In genomic region chr11:106122221-106122620, GRCm38 (mm10) we compare ENCODE assay signal across 13 mouse cellular contexts. TPM values are rescaled to one million over a fixed set of nuclear protein-coding genes. Genes with fewer than 3 reads are reported as not detected.
A peak's percentile ranks its signal among the peaks of the same experiment; 100 is the strongest.
DNase-seq lines count a peak whose midpoint lies in the region; ATAC-seq lines count a peak whose summit lies in the region.
"Had no signal": no experiment of that assay in that cellular context is flagged by ENCODE, and none has a peak within 500 bp of the region (broad histone marks: within the 10 kb centered on the region; RNA-seq: fewer than 3 reads in every experiment).

No protein-coding gene starts in this region.

- no peaks in the 10 kb centered on the region for H3K9me3 ChIP-seq in heart, embryonic 15.5 days (replicated peaks)
- no peaks in the 10 kb centered on the region for H3K9me3 ChIP-seq in neural tube, embryonic 13.5 days
- no peaks in the 10 kb centered on the region for H3K9me3 ChIP-seq in liver, embryonic 11.5 days (ENCODE audit: control insufficient read depth, low read length)

- H3K4me2 ChIP-seq in heart, embryonic 15.5 days, result no peak overlapping the region
- H3K4me2 ChIP-seq in neural tube, embryonic 13.5 days, result no peak overlapping the region
- H3K4me2 ChIP-seq in liver, embryonic 11.5 days, result no peak overlapping the region

- no peak for ATAC-seq in heart, embryonic 15.5 days (replicated peaks; ENCODE audit: insufficient number of reproducible peaks, insufficient read depth, low FRiP score, low read depth)
- no peak for ATAC-seq in neural tube, embryonic 13.5 days (ENCODE audit: low read depth)
- ATAC-seq in liver, embryonic 11.5 days (replicated peaks; ENCODE audit: low FRiP score), result no peak

- no peak overlapping the region for H3K9ac ChIP-seq in heart, embryonic 15.5 days
- H3K9ac ChIP-seq in neural tube, embryonic 13.5 days, result no peak overlapping the region
- H3K9ac ChIP-seq in liver, embryonic 11.5 days (ENCODE audit: low read depth, low read length), result no peak overlapping the region

- DNase-seq in heart, postnatal 36 days, result no peak
- DNase-seq in neural tube, embryonic 10.5 days (ENCODE audit: extremely low spot score, low spot score), result no peak
- DNase-seq in liver, embryonic 11.5 days (ENCODE audit: low spot score), result no peak
- DNase-seq in gastrocnemius, postnatal 10 days, result no peak
- DNase-seq in layer of hippocampus, adult 9-11 months, result no peak
- DNase-seq in thymus, postnatal 0 days (ENCODE audit: low spot score), result no peak
- DNase-seq: right cerebral cortex, adult 18-20 months had no signal

- WGBS in heart, embryonic 15.5 days, result 93% methylated on average over 5 of the region's 5 CpGs
- 95% methylated on average over 5 of the region's 5 CpGs for WGBS in neural tube, embryonic 13.5 days
- 80% methylated on average over 5 of the region's 5 CpGs for WGBS in liver, embryonic 11.5 days

- no peak overlapping the region for H3K4me3 ChIP-seq in heart, embryonic 15.5 days
- no peak overlapping the region for H3K4me3 ChIP-seq in neural tube, embryonic 13.5 days
- no peak overlapping the region for H3K4me3 ChIP-seq in liver, embryonic 11.5 days (ENCODE audit: low read depth, low read length)
- H3K4me3 ChIP-seq: myocyte had no signal

- intact Hi-C loops in heart, postnatal 36 days (cut with DNase I), result no loop called here

- no peaks in the 10 kb centered on the region for H3K27me3 ChIP-seq in heart, embryonic 15.5 days
- no peaks in the 10 kb centered on the region for H3K27me3 ChIP-seq in neural tube, embryonic 13.5 days
- no peaks in the 10 kb centered on the region for H3K27me3 ChIP-seq in liver, embryonic 11.5 days (replicated peaks; ENCODE audit: control insufficient read depth, insufficient read depth, low read length)

- H3K4me1 ChIP-seq in heart, embryonic 15.5 days (replicated peaks), result peaks cover 3% of the 10 kb centered on the region; the same call in 1 of the 2 replicates
- no peaks in the 10 kb centered on the region for H3K4me1 ChIP-seq in neural tube, embryonic 13.5 days (replicated peaks)
- H3K4me1 ChIP-seq in liver, embryonic 11.5 days (replicated peaks; ENCODE audit: control insufficient read depth, insufficient read depth, low read length), result 0 out of 2 replicates have a peak, but pooled peaks cover 6% of the 10 kb centered on the region

- H3K36me3 ChIP-seq in heart, embryonic 15.5 days, result peaks cover 34% of the 10 kb centered on the region
- H3K36me3 ChIP-seq in neural tube, embryonic 13.5 days, result peaks cover 74% of the 10 kb centered on the region
- peaks cover 6% of the 10 kb centered on the region; the same call in 1 of the 2 replicates for H3K36me3 ChIP-seq in liver, embryonic 11.5 days (ENCODE audit: control insufficient read depth, insufficient read depth, low read length)

- peak overlapping the region; percentile 53 for H3K27ac ChIP-seq in heart, embryonic 15.5 days
- 0 out of 2 replicates have a peak overlapping the region, but pooled peaks have one; percentile 18 for H3K27ac ChIP-seq in neural tube, embryonic 13.5 days (replicated peaks)
- H3K27ac ChIP-seq in liver, embryonic 11.5 days (ENCODE audit: low read depth, low read length), result peak overlapping the region; percentile 59; the same call in 1 of the 2 replicates

RNA-seq across cellular contexts. Expression of gene Map3k3, which starts 37.8 kb away (rescaled TPM):
- 19.2 and 24.9 TPM in 2 replicates for polyA plus RNA-seq in heart, embryonic 15.5 days (2015; fragmentation: Nextera tagmentation; extraction: Ambion mirVana)
- 10 to 100 TPM; 38.7 to 44.4 TPM for total RNA-seq in heart, postnatal 36 days (2021)
- polyA plus RNA-seq in neural tube, embryonic 13.5 days (2015; fragmentation: Nextera tagmentation; extraction: Ambion mirVana), result 15.9 and 18.0 TPM in 2 replicates
- polyA plus RNA-seq in liver, embryonic 11.5 days (2014; fragmentation: Nextera tagmentation; extraction: Ambion mirVana), result 12.8 and 17.4 TPM in 2 replicates
- 10 to 100 TPM; 26.5 to 33.3 TPM for total RNA-seq in gastrocnemius, postnatal 10 days (2021)
- 13.6 and 16.9 TPM in 2 replicates for polyA plus RNA-seq in thymus, postnatal 0 days (2015; fragmentation: Nextera tagmentation; extraction: Ambion mirVana)

RNA-seq across cellular contexts. Expression of gene Gm10840, which starts 38.4 kb away (rescaled TPM):
- polyA plus RNA-seq in heart, embryonic 15.5 days (2015; fragmentation: Nextera tagmentation; extraction: Ambion mirVana), result not detected in 2 replicates
- not detected for total RNA-seq in heart, postnatal 36 days (2021)
- not detected in 2 replicates for polyA plus RNA-seq in neural tube, embryonic 13.5 days (2015; fragmentation: Nextera tagmentation; extraction: Ambion mirVana)
- not detected in 2 replicates for polyA plus RNA-seq in liver, embryonic 11.5 days (2014; fragmentation: Nextera tagmentation; extraction: Ambion mirVana)
- total RNA-seq in gastrocnemius, postnatal 10 days (2021), result not detected
- 0.54 and 0.78 TPM in 2 replicates for polyA plus RNA-seq in thymus, postnatal 0 days (2015; fragmentation: Nextera tagmentation; extraction: Ambion mirVana)
- total RNA-seq: common myeloid progenitor, adult 5-6 weeks; gastrocnemius, postnatal 14 days; left cerebral cortex, postnatal 14 days had no signal
- polyA plus RNA-seq: myocyte had no signal

RNA-seq across cellular contexts. Expression of gene Limd2, which starts 38.4 kb away (rescaled TPM):
- polyA plus RNA-seq in heart, embryonic 15.5 days (2015; fragmentation: Nextera tagmentation; extraction: Ambion mirVana), result 75.9 and 110 TPM in 2 replicates
- 1 to 10 TPM; 4.2 to 4.8 TPM for total RNA-seq in heart, postnatal 36 days (2021)
- 171 and 187 TPM in 2 replicates for polyA plus RNA-seq in neural tube, embryonic 13.5 days (2015; fragmentation: Nextera tagmentation; extraction: Ambion mirVana)
- polyA plus RNA-seq in liver, embryonic 11.5 days (2014; fragmentation: Nextera tagmentation; extraction: Ambion mirVana), result 172 and 182 TPM in 2 replicates
- total RNA-seq in gastrocnemius, postnatal 10 days (2021), result 10 to 100 TPM; 13.2 to 18.1 TPM
- 968 and 1,023 TPM in 2 replicates for polyA plus RNA-seq in thymus, postnatal 0 days (2015; fragmentation: Nextera tagmentation; extraction: Ambion mirVana)

RNA-seq across cellular contexts. Expression of gene Taco1, which starts 56.4 kb away (rescaled TPM):
- 10.1 and 11.5 TPM in 2 replicates for polyA plus RNA-seq in heart, embryonic 15.5 days (2015; fragmentation: Nextera tagmentation; extraction: Ambion mirVana)
- 10 to 100 TPM; 63.3 to 67.3 TPM for total RNA-seq in heart, postnatal 36 days (2021)
- 7.5 and 8.9 TPM in 2 replicates for polyA plus RNA-seq in neural tube, embryonic 13.5 days (2015; fragmentation: Nextera tagmentation; extraction: Ambion mirVana)
- polyA plus RNA-seq in liver, embryonic 11.5 days (2014; fragmentation: Nextera tagmentation; extraction: Ambion mirVana), result 12.8 and 13.8 TPM in 2 replicates
- 10 to 100 TPM; 25.3 to 31.4 TPM for total RNA-seq in gastrocnemius, postnatal 10 days (2021)
- 10.1 and 11.5 TPM in 2 replicates for polyA plus RNA-seq in thymus, postnatal 0 days (2015; fragmentation: Nextera tagmentation; extraction: Ambion mirVana)
